Mouse (Mus musculus): ENCODE measurements around the gene Hmcn1. TPM values are rescaled to one million over a fixed set of nuclear protein-coding genes. Genes with fewer than 3 reads are reported as not detected.

Hmcn1 gene
- polyA plus RNA-seq, 1 experiment from 2014 or later = 5.3 TPM

DNA sequence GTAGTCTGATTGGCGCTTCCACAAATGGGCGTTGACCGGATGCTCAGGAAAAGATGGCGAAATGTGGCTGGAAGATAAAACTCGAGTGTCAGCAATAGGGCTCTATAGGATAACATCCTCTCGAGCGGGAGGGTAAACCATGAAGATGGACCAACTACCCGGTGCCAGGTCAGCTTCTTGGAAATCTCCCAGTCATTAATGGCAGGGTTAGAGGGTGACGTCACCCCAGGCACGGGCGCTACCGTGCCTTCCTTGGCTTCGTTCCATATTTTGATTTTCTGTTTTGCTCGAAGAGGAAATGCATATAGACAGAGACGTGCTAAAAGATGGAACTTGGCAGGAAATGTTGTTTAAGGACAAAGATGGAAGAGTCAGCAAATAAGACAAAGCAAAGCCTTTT is 312.2 kb downstream of the Hmcn1 start:
- Histone ChIP-seq H3K9ac (no peak overlapping the region), H3K27me3 (replicated peaks) (no peaks in the 10 kb centered on the region), H3K4me2 (no peak overlapping the region), H3K9me3 (replicated peaks) (no peaks in the 10 kb centered on the region), H3K36me3 (no peaks in the 10 kb centered on the region), H3K27ac (no peak overlapping the region), H3K4me3 (no peak overlapping the region), H3K4me1 (no peaks in the 10 kb centered on the region)
- no peak for ATAC-seq
- WGBS (ENCODE audit: insufficient replicate concordance) = 70% methylated on average over 15 of the region's 15 CpGs

DNA sequence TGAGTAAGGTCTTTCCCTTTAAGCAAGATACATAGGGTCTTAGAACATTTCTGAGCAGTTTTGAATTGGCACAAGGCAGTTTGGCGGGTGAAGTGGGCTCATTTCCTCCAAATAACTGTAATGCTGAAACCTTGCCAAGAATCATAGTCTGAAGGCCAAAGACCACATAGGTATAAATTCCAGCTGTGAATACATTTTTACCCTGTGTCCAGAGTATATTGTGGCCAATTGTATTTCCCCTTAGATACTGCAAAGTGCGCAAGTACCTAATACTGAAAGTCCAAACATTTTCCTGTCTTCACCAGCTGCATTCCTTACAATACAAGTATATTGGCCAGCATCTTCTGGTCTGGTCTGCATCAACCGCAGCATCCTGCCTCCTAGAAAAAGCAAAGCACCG is 312.9 kb downstream of the Hmcn1 start:
- 77% methylated on average over 4 of the region's 4 CpGs for WGBS (ENCODE audit: insufficient replicate concordance)
- Histone ChIP-seq H3K36me3 (no peaks in the 10 kb centered on the region), H3K4me1 (no peaks in the 10 kb centered on the region), H3K9ac (no peak overlapping the region), H3K27ac (no peak overlapping the region), H3K4me2 (no peak overlapping the region), H3K9me3 (replicated peaks) (no peaks in the 10 kb centered on the region), H3K27me3 (replicated peaks) (no peaks in the 10 kb centered on the region), H3K4me3 (no peak overlapping the region)
- ATAC-seq = no peak

DNA sequence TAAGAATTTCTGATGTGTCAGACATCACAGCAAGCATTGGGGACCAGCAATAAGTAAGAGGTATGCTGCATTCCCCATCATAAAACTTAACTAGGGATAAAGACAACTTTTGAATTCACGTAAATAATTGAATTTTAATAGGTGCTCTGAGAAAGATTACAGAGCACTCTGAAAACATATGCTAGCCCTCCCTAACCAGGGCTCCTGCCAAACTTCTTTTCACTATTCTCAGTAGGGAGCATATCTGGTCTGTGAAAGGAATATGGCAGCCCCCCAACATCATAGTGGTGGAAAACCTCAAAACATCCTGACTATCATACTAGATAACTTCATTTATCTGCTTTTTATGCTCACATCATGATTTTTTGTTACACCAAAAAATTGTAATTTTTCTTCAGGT is 347.9 kb downstream of the Hmcn1 start:
- no peaks in the 10 kb centered on the region for H3K36me3 ChIP-seq
- H3K4me2 ChIP-seq = no peak overlapping the region
- no peak overlapping the region for H3K9ac ChIP-seq
- ATAC-seq = no peak
- no peaks in the 10 kb centered on the region for H3K27me3 ChIP-seq (replicated peaks)
- no peak overlapping the region for H3K4me3 ChIP-seq
- no peaks in the 10 kb centered on the region for H3K4me1 ChIP-seq
- no peaks in the 10 kb centered on the region for H3K9me3 ChIP-seq (replicated peaks)
- WGBS (ENCODE audit: insufficient replicate concordance) = 75% methylated on average over 1 of the region's 1 CpGs
- no peak overlapping the region for H3K27ac ChIP-seq

DNA sequence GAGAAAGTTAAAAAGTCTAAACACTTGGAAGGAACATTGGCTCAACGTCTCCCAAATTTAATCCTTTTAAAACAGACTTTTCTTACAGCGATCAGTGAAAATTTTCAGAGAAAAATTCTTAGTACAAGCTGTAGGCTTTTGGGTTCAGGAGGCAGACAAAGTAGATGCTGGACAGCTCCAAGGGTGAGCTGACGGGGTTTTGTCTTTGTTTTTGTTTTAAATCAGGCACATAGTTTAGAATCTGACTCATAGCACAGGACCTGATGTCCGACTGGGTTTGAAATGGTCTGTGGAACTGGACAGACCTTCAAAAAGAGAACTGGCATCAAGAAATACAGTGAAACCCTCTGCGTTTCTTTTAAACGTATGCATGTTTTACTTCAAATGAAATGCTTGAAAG is 353.7 kb downstream of the Hmcn1 start:
- no peak overlapping the region for H3K27ac ChIP-seq
- H3K9ac ChIP-seq = no peak overlapping the region
- 49% methylated on average over 6 of the region's 6 CpGs for WGBS (ENCODE audit: insufficient replicate concordance)
- no peak for ATAC-seq
- H3K9me3 ChIP-seq (replicated peaks) = no peaks in the 10 kb centered on the region
- no peak overlapping the region for H3K4me3 ChIP-seq
- no peaks in the 10 kb centered on the region for H3K36me3 ChIP-seq
- no peaks in the 10 kb centered on the region for H3K4me1 ChIP-seq
- no peak overlapping the region for H3K4me2 ChIP-seq
- no peaks in the 10 kb centered on the region for H3K27me3 ChIP-seq (replicated peaks)

DNA sequence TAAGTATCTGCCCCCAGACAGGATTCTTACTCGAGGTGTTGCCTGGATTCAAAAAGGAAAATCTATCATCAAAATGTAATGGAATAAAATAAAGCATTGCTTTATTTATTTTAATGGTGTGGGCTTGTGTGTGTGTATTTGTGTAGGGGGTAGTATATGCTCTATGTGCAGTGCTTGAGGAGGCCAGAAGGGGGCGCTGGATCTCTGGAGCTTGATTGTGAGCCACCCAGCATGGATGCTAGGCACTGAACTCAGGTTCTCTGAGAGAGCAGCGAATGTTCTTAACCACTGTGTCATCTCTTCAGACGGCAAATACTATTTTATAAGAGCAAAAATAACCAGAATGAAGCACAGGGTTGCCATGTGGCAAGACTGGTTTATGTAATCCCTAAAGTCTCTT is 360.7 kb downstream of the Hmcn1 start:
- no peaks in the 10 kb centered on the region for H3K4me1 ChIP-seq
- no peak overlapping the region for H3K4me3 ChIP-seq
- H3K9me3 ChIP-seq (replicated peaks) = no peaks in the 10 kb centered on the region
- no peaks in the 10 kb centered on the region for H3K36me3 ChIP-seq
- H3K27ac ChIP-seq = no peak overlapping the region
- 58% methylated on average over 4 of the region's 4 CpGs for WGBS (ENCODE audit: insufficient replicate concordance)
- ATAC-seq = no peak
- H3K9ac ChIP-seq = no peak overlapping the region
- no peak overlapping the region for H3K4me2 ChIP-seq
- H3K27me3 ChIP-seq (replicated peaks) = no peaks in the 10 kb centered on the region

DNA sequence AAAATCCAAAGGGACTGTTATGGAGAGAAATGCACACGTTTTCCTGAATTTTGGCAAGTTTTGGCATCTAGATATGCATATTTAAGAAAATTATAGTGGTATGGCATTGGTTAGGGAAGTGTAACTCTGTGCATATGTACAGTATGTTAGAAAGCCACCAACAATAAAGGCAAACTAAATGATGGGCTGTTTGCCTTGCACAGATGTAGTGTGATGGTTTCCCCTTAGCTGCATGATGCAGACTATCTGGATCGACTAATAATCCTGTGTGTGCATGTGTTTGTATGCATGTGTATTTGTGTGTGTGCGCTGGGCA is 361.4 kb downstream of the Hmcn1 start:
- Histone ChIP-seq H3K4me3 (no peak overlapping the region), H3K27me3 (replicated peaks) (no peaks in the 10 kb centered on the region), H3K4me2 (no peak overlapping the region), H3K27ac (no peak overlapping the region), H3K9ac (no peak overlapping the region), H3K4me1 (no peaks in the 10 kb centered on the region), H3K36me3 (no peaks in the 10 kb centered on the region), H3K9me3 (replicated peaks) (no peaks in the 10 kb centered on the region)
- WGBS (ENCODE audit: insufficient replicate concordance) = 72% methylated on average over 3 of the region's 3 CpGs
- ATAC-seq = no peak

DNA sequence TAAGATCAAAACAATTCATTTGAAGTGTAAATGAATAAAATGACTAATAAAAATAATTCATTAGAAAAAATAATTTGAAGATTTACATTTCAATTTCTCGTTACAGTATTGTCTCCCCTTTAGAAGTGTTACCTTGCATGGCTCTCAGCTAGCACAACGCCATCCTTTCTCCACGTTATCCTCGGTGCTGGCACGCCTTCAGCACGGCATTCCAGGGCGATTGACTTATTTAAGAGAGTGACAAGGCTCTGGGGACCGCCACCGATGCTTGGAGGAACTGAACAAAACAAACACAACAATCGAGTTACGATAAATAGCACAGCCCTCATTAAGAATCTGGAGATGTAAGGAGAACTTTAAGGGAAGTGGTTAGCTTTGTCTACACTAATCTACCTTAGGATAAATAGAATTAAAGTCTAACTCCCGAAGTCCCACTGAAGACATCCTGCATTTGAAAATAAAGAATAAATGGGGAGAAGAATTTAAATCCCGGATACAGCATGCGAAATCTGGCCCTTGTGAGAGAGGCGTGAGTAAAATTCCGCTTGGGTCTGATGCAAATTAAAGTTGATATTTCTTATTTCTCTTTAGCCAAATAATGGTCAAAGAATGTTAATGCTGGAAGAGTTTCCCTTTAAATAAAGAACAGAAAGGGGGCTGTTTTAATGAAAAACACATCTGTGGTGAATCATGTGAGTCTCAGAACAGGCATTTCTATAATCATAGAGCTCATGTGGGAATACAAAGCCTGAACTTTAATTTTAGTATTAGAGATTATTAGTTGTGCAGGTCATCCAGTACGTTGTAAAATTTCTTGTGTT is 362.0 kb downstream of the Hmcn1 start:
- Histone ChIP-seq H3K27me3 (replicated peaks) (no peaks in the 10 kb centered on the region), H3K36me3 (no peaks in the 10 kb centered on the region), H3K4me3 (no peak overlapping the region), H3K27ac (no peak overlapping the region), H3K4me1 (no peaks in the 10 kb centered on the region), H3K9ac (no peak overlapping the region), H3K4me2 (no peak overlapping the region), H3K9me3 (replicated peaks) (no peaks in the 10 kb centered on the region)
- 75% methylated on average over 17 of the region's 17 CpGs for WGBS (ENCODE audit: insufficient replicate concordance)
- ATAC-seq = no peak

DNA sequence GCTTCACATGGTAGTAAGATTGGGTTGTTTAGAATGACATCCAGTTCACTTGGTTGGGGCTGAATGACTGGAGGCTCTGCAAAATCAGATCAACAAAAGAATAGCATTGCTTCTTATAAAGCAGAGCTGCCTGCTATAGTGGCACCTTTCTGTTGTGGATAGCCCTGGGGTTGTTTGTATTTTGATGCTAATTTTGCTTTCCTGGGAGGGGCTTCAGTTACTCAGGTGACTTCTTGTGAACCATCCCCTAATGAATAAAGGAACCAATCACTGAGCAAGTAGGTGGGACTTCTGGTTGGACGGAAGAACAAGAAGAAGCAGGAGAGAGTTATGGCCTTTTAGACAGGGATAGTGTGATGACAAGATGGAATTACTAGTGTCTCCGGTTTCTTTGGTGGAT is 370.0 kb downstream of the Hmcn1 start:
- H3K4me3 ChIP-seq = no peak overlapping the region
- no peaks in the 10 kb centered on the region for H3K27me3 ChIP-seq (replicated peaks)
- no peak overlapping the region for H3K4me2 ChIP-seq
- no peaks in the 10 kb centered on the region for H3K4me1 ChIP-seq
- no peak for ATAC-seq
- H3K36me3 ChIP-seq = peaks cover 3% of the 10 kb centered on the region; the same call in 1 of the 2 replicates
- no peak overlapping the region for H3K9ac ChIP-seq
- H3K27ac ChIP-seq = no peak overlapping the region
- WGBS (ENCODE audit: insufficient replicate concordance) = 79% methylated on average over 2 of the region's 2 CpGs
- H3K9me3 ChIP-seq (replicated peaks) = no peaks in the 10 kb centered on the region

DNA sequence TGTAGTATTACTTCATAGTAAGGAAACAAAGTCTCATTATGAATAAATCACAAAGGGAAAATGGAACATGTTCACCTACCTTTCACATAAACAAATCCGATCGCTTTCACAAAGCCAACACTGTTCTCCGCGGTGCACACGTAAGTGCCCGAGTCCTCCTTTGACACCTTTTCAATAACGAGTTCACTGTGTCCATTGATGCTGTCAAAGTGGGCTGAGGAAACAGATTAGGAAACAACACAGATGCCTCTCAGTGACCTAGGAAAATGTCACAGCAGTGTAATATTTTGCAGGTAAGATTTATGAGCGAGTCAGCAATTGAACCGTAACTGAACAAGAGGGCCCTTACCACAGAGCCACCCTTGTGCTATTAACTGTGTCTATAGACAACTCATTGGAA is 382.7 kb downstream of the Hmcn1 start:
- no peaks in the 10 kb centered on the region for H3K36me3 ChIP-seq
- H3K4me1 ChIP-seq = no peaks in the 10 kb centered on the region
- no peak overlapping the region for H3K27ac ChIP-seq
- no peaks in the 10 kb centered on the region for H3K9me3 ChIP-seq (replicated peaks)
- ATAC-seq = no peak
- no peak overlapping the region for H3K4me2 ChIP-seq
- no peak overlapping the region for H3K9ac ChIP-seq
- H3K4me3 ChIP-seq = no peak overlapping the region
- H3K27me3 ChIP-seq (replicated peaks) = no peaks in the 10 kb centered on the region
- 78% methylated on average over 9 of the region's 9 CpGs for whole genome bisulfite sequencing (ENCODE audit: insufficient replicate concordance)

DNA sequence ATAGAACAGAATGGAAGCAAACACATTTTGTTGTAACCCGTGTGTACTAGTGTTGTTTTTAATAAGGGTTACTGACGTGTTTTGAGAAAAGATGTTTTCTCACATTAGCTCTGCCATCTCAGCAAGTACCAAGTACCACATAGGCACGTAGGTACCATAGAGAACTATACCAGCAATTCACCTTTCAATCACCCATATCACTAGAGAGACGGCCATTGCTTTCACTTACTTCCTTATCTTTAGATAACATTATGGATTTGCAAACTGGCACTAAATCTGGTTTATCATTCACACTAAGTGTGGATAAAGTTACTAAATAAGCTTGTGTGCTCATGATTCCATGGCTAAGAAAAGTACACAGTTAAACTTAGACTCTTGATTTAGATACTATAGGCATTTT is 387.1 kb downstream of the Hmcn1 start:
- H3K4me3 ChIP-seq = no peak overlapping the region
- ATAC-seq = no peak
- H3K4me2 ChIP-seq = no peak overlapping the region
- H3K4me1 ChIP-seq = no peaks in the 10 kb centered on the region
- H3K27ac ChIP-seq = no peak overlapping the region
- H3K9me3 ChIP-seq (replicated peaks) = no peaks in the 10 kb centered on the region
- WGBS (ENCODE audit: insufficient replicate concordance) = 67% methylated on average over 4 of the region's 4 CpGs
- H3K27me3 ChIP-seq (replicated peaks) = no peaks in the 10 kb centered on the region
- H3K9ac ChIP-seq = no peak overlapping the region
- H3K36me3 ChIP-seq = no peaks in the 10 kb centered on the region

DNA sequence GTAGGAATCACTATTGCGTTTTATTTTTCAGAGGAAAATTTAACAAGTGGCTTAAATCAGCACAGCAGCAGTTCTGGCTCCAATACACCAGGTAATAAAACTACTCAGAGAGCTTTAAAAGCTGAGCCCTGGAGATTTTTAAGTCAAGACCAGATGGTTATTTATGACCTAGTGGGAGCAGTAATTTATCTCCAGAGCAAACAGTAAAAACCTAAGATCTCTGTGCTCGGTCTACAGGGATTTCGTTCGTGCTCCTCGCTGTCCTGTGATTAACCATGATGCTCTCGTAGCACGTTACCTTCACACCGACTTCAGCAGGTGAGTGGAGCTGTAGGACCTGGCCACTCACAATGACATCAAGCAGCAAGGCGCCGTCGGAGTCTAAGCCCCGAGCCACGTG is 399.6 kb downstream of the Hmcn1 start:
- no peaks in the 10 kb centered on the region for H3K27me3 ChIP-seq (replicated peaks)
- 85% methylated on average over 13 of the region's 13 CpGs for WGBS (ENCODE audit: insufficient replicate concordance)
- H3K4me1 ChIP-seq = no peaks in the 10 kb centered on the region
- H3K9me3 ChIP-seq (replicated peaks) = no peaks in the 10 kb centered on the region
- H3K36me3 ChIP-seq = no peaks in the 10 kb centered on the region
- no peak overlapping the region for H3K27ac ChIP-seq
- no peak overlapping the region for H3K9ac ChIP-seq
- no peak overlapping the region for H3K4me3 ChIP-seq
- H3K4me2 ChIP-seq = no peak overlapping the region
- ATAC-seq = no peak

DNA sequence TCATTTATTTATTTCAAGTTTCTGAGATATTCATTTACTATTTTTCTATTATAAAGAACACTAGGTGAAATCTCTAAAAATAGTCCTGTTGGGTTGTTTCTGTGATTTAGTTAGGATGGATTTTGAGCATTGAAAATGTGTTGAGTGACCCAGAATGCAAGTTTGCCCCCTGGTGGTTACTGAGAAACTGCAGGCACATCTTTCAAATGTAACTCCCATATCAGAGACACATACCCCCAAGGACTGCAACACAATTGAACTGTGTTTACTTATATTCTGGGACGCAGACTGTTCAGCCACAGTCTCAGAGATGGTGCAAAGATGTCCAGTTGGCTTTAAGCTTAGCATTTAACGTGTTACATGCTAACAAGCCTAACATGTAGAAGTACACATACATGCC is 402.0 kb downstream of the Hmcn1 start:
- Histone ChIP-seq H3K27me3 (replicated peaks) (no peaks in the 10 kb centered on the region), H3K4me2 (no peak overlapping the region)
- 24% methylated on average over 2 of the region's 2 CpGs for WGBS (ENCODE audit: insufficient replicate concordance)

DNA sequence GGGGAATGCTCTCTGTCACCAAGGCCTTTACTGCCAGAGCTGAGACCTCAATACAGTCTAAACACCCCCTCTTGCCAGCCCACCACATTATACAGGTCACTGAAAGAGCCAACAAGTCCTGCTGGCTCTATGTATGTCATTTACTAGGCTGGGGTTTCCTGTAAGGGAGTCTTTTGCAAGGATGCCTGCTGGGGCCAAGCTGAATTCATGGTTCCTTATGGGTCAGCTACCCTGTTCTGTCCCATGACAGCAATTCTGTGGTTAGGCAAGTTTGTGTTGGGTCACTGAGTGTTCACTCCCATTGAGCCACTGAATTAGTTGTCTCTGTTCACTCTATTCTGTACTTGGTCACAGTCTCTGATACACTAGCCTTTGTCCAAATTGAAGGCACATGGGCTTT is 405.8 kb downstream of the Hmcn1 start:
- H3K4me3 ChIP-seq = no peak overlapping the region
- H3K4me1 ChIP-seq = no peaks in the 10 kb centered on the region
- no peak overlapping the region for H3K9ac ChIP-seq
- no peaks in the 10 kb centered on the region for H3K36me3 ChIP-seq
- no peak for ATAC-seq
- no peaks in the 10 kb centered on the region for H3K27me3 ChIP-seq (replicated peaks)
- no peak overlapping the region for H3K4me2 ChIP-seq
- no peak overlapping the region for H3K27ac ChIP-seq
- H3K9me3 ChIP-seq (replicated peaks) = no peaks in the 10 kb centered on the region

More for the DNA sequence above, 402.0 kb downstream of the Hmcn1 start:
- no peaks in the 10 kb centered on the region for H3K9me3 ChIP-seq (replicated peaks)
- no peaks in the 10 kb centered on the region for H3K4me1 ChIP-seq
- no peak overlapping the region for H3K27ac ChIP-seq
- H3K9ac ChIP-seq = no peak overlapping the region
- no peaks in the 10 kb centered on the region for H3K36me3 ChIP-seq
- H3K4me3 ChIP-seq = no peak overlapping the region
- ATAC-seq = no peak

Data from liver, embryonic 12.5 days (tissue).